20 mouse cellular contexts compared by ENCODE assay signal in the genomic region with DNA sequence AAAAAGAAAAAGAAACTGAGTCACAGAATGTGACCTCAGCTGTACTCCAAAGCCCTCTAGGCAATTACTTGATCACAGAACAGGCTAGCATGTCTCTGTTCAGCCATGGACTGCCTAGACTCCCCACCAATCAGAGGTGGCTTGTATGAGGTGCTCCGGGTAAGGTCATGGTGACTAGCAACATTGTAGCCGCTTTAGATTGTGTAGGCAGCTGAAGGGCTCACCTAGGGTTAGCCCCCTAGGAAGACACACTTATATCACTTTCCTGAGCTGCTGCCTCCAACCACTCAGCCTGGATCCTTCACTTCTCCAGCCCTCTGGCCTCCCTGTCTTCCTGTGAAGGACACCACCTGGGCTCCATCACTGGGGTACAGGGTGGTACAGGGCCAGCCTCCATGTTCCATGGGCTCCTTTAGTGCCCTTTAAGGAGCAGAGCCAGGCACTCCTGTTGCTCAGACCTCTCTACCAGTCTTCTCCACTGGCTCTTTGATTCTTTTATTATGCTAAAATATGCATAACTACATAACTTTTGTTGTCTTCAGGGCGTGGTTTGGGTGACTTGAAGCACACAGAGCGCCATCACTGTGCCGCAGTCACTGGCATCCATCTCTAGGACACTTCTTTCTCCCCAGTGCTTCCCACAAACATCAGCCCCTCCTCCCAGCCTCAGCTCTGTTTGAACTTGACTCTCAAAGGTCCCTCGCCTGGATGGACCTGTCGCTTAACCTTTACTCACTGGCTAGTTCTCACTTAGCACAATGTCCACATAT.
"Had no signal": no experiment of that assay in that cellular context is flagged by ENCODE, and none has a peak within 500 bp of the region (broad histone marks: within the 10 kb centered on the region; RNA-seq: fewer than 3 reads in every experiment).

No protein-coding gene starts in this region.

- H3K27me3 ChIP-seq: limb, embryonic 15.5 days; midbrain, embryonic 12.5 days; midbrain, embryonic 15.5 days; neural tube, embryonic 13.5 days; stomach, embryonic 15.5 days had no signal

- H3K36me3 ChIP-seq: limb, embryonic 12.5 days; limb, embryonic 15.5 days; midbrain, embryonic 12.5 days; midbrain, embryonic 15.5 days; neural tube, embryonic 13.5 days; stomach, embryonic 15.5 days had no signal

- DNase-seq: kidney, adult 18-20 months; left cerebral cortex, postnatal 4 days; liver, postnatal 0 days; lung, embryonic 14.5 days; retina, postnatal 1 day; right cerebral cortex, postnatal 25 days; spleen, adult 18-20 months; thymus, adult 2 months; thymus, postnatal 14 days; thymus, postnatal 4 days had no signal

- H3K4me1 ChIP-seq: stomach, embryonic 15.5 days had no signal

- H3K27ac ChIP-seq: limb, embryonic 12.5 days; limb, embryonic 15.5 days; liver, embryonic 14.5 days; macrophage; midbrain, embryonic 12.5 days; midbrain, embryonic 15.5 days; neural tube, embryonic 13.5 days; stomach, embryonic 15.5 days had no signal

- ATAC-seq: liver, postnatal 0 days; lung, postnatal 0 days; midbrain, embryonic 15.5 days had no signal

- H3K9me3 ChIP-seq: limb, embryonic 12.5 days; limb, embryonic 15.5 days; midbrain, embryonic 12.5 days; midbrain, embryonic 15.5 days; neural tube, embryonic 13.5 days; stomach, embryonic 15.5 days had no signal

- H3K4me3 ChIP-seq: limb, embryonic 12.5 days; limb, embryonic 15.5 days; midbrain, embryonic 12.5 days; midbrain, embryonic 15.5 days; neural tube, embryonic 13.5 days; stomach, embryonic 15.5 days had no signal

- H3K4me2 ChIP-seq: limb, embryonic 12.5 days; limb, embryonic 15.5 days; liver, embryonic 11.5 days; lung, embryonic 14.5 days; midbrain, embryonic 12.5 days; midbrain, embryonic 15.5 days; neural tube, embryonic 13.5 days; stomach, embryonic 15.5 days had no signal

- H3K9ac ChIP-seq: limb, embryonic 12.5 days; limb, embryonic 15.5 days; liver, embryonic 14.5 days; liver, postnatal 0 days; lung, embryonic 14.5 days; midbrain, embryonic 12.5 days; midbrain, embryonic 15.5 days; neural tube, embryonic 13.5 days; stomach, embryonic 15.5 days had no signal
